Mouse (Mus musculus): Measurements from ENCODE around the gene Pom121.
A peak's percentile ranks its signal among the peaks of the same experiment; 100 is the strongest.

Gene Pom121

DNA sequence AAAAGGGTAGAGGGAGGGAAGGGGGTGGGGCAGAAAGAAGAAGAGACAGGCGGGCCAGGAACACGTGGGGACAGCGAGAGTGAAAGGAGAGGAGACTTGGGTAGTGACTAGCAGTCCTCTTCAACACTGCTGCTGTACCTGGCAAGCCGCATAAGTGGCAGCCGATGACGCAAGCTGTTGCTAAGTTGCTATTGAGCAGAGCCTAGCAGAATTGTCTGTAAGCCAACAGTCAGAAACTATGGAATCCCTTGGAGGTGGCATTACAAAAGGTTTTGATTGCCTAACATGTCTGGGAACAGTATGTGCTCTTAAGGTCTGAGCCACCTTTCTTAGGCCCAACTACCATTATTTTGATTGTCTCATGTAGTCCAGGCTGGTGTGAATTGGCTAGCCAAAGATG is 26.0 kb downstream of the Pom121 start:
- peak; percentile 41 for DNase-seq

DNA sequence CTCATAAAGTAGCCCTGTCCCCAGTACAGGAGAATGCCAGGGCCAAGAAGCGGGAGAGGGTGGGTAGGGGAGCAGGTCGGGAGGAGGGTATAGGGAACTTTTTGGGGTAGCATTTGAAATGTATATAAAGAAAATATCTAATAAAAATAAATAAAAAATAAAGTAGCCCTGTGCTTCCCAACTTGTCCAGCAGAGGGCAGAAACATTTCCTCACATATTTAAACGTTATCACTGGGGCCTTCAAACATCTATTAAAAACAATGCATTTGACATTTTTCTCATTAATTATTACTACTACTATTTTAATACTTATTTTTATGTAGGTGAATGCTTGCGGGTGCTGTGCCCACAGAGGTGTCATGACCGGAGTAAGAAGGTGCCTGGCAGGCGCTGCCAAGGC is 26.5 kb downstream of the Pom121 start:
- DNase-seq, result peak; percentile 50

DNA sequence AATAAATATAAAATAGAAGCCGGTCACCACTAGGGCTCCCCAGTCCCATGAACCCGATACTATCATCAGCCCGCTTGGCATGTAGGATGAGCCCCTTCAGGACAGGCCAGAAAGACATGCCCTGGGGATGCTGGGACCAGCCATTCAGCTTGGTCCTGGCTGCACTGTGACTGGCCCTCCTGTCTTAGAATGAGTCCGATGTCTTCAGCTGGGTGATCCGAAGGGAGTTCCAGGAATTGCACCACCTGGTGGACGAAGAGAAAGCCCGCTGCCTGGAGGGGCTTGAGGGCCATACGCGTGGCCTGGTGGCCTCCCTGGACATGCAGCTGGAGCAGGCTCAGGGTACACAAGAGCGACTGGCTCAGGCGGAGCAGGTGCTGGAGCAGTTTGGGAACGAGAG is 30.8 kb downstream of the Pom121 start:
- DNase-seq, result peak; percentile 19

DNA sequence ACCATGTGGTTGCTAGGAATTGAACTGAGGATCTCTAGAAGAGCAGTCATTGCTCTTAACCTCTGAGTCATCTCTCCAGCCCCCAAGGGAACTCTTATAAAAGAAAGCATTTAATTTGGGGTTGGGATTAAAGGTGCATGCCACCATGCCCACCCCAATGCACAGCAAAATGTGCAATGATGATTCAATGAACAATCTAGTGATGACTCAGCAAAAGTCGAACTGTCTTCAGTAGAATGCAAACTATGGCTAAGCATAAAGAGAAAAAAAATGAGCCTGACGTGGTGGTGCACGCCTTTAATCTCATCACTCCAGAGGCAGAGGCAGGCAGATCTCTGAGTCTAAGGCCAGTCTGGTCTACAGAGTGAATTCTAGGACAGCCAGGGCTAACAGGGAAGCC is 31.8 kb downstream of the Pom121 start:
- no peak for DNase-seq

DNA sequence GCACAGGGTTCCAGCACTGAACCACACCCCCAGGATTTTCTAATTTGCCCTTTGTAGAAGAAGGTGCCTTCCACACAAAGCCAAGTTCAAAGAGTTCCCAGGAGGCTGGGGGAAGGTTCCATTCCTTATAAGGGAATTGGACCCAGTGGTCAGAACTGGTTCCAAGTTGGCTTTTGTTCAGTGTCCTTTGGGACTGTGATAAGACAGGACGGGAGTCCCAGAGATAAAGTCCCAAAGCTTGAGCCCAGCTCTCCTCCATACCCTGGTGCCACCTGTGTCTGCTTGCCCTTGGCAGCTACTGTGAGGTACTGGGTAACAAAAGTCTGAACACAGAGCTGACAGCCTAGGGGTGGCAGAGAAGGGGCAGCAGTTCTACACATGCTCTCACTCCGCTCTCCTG is 34.6 kb downstream of the Pom121 start:
- DNase-seq, result no peak

DNA sequence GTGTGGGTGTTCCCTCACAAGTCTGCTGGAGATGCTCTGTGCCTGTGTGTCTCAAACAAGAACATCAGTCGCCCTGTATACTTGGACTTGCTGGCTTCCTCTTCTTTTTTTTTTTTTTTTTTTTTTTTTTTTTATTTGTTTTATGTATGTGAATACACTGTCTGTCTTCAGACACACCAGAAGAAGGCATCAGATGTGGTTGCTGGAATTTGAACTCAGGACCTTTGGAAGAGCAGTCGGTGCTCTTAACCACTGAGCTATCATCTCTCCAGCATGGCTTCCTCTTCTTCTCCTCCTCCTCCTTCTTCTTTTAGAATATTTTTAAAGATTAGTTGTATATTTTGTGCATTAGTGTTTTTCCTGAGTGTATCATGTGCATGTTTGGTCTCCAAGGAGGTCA is 36.8 kb downstream of the Pom121 start:
- DNase-seq, result peak; percentile 53

DNA sequence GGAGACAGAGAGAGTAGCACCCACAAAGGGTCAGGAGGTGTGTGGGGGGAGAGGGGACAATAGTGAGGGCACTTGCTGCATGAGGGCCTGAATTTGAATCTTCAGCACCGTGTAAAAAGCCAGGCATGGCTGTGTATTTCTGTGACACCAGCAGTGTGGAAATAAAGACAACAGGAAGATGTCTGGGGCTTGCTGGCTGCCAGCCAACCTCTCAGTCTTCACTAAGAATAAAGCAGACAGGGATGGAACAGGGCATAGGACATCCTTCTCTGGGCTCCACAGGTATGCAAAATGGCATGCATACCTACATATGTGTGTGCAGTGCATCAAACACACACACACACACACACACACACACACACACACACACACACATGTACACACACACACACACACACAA is 38.3 kb downstream of the Pom121 start:
- no peak for DNase-seq

DNA sequence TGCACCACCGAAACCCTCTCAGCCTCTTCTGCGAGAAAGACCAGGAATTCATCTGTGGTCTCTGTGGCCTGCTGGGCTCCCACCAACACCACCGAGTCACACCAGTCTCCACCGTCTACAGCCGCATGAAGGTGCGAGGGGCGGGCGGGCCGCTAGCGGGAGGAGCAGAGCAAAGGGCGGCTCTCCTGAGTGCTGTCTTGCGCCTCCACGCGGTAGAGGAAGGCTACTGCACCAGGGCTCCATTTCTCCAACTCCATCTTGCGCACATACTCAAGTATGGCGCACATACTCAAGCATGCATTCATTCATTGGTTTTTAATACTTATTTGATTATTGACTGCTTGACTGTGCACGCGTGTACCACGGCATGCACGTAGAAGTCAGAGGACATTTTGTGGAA is 40.8 kb downstream of the Pom121 start:
- no peak for DNase-seq

DNA sequence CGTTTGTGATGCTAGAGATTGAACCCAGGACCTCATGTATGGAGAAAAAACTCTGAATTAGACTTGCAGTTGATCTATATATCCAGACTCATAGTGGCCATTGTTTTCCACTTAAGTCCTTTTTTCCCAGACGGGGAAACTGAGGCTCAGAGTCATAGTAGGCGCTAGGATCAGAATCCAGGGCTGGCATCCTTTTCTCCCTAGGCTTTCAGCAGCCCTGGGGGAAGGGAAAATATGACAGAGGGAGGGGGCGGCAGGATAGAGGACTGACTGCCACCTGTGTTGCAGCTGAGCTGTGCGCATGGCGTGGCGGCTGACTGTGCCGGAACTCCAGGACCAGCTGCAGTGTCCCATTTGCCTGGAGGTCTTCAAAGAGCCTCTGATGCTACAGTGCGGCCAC is 41.4 kb downstream of the Pom121 start, which contains the start of gene Trim50:
Gene Trim50 (plus strand): TSS at position 301 of the 400 bp plus-strand sequence.
- DNase-seq, result no peak

DNA sequence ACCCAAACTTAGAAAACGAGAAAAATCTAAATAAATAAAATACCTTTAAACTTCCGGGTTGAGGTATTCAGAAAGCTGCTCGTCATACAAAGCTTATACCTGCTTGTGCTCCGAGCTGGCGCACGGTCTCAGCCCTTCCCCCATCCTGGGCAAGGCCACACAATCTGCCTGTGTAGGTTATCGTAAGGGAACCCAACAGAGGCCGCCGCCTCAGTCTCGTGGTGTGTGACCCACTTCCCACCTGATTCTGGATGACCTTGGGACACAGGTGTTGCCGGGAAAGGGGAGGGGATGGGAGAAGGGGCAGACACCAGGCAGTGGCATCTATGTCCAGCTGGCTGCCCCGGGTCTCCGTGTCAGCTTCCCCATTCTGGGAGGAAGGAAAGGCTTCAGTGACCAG is 42.7 kb downstream of the Pom121 start:
- DNase-seq, result no peak

DNA sequence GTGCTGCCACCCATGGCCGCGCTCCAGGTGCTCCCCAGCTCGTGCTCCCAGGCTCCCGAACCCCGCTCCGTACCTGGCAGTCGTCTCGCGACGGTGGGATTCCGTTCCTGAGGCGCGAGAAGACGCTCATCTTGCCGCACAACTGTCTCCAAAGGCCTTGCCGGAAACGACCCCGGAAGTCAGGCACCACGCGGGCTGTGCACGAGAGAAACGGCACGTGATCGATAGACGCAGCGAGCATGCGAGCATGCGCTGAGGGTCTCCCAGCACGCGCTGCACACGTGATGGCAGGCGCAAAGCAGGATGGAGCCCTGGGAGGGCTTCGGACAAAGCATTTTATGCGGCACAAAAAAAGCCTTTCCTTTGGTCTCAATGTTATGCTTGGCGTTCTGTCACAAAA is 44.5 kb downstream of the Pom121 start, which contains the start of gene Fkbp6:
Gene Fkbp6 (minus strand): TSS at position 183 of the 400 bp plus-strand sequence.
- no peak for DNase-seq

DNA sequence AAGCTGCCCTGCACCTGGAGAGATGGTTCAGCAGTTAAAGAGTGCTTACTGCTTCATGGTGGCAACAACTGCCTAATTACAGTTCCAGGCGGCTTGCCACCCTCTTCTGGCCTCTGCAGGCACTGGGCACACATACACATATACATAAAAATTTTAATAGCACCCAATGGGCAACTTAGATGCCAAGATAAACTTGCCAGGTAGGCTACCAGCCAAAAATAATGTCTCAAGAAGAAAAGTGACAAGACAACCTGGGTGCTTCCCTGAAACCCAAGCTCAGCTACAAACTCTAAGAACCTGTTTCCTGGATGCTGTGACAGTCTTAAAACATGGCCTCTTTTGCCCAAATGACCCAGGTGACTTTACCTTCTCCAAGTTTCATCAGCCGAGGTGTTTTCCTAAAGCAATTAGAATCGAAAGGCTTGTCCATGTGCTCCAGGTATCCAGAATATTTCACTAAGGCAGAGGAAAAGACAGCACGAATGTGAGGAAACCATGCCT is 46.8 kb downstream of the Pom121 start:
- DNase-seq, result no peak

DNA sequence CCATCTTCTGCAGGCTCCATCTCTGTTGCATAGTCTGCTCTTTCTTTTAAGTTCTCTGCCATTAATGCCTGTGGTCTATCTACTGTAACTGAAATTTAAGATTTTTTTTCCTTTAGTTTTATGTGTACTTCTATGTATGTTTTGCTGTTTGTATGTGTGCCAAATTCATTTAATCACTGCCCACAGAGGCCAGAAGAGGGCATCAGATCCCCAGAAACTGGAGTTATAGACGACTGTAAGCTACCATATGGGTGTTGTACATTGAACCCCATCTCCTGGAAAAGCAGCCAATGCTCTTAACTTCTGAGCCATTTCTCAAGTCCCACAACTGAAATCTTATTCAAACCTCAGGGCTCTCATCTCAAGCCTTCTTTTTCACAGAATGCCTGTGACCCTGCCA is 47.9 kb downstream of the Pom121 start:
- DNase-seq, result no peak

DNA sequence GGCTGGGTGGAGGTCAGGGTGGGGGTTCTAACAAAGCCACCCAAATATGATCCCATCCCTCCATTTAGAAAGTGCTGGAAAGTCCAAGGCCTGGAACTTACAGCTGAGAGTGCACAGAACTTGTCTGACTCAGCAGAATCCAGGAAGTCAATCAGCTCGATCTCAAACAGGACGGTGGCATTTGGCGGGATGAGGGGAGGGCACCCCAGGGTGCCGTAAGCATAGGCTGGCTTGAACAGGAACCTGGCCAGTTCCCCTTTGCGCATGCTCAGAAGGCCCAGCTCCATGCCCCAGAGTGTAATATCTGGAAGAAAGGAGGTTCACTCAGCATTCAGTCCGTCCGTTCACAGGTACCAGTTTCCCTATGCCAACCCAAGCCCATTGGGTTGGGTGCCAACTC is 48.4 kb downstream of the Pom121 start:
- DNase-seq, result no peak

DNA sequence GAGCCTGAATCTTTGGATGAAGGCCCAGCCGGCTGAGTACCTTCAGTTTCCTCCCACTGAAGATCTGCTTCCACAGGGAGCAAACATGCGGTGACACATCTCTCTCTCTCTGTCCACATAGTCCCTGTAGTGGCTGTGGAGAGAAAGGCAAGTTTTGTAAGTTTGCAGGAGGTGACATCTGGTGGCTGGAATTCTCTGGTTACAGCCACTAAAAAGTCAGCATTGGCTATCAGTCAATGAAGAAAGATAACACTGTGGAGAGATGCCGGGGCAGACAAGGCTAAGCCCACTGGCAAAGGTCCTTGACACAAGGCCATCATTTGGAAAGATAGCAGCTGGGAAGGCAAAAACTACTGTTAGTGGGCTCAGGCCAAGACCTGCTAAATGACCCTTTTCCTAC is 56.8 kb downstream of the Pom121 start:
- no peak for DNase-seq

DNA sequence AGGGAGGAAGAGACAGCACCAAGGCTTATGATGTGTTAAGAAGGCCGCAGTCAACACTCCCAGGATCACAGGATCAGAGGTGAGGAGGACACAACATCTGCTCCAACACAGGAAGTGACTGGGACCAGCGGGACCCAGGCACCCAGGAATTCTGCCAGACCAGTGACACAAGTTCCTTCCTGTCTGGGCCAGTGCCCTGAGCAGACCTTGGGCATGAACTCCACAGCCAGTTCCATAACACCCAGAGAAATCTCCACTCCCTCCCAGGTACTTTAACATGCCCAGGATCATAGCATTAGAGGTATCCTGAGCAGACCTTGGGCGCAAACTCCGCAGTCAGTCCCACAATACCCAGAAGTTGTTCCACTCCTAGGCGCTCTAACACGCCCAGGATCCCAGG is 63.2 kb downstream of the Pom121 start:
- DNase-seq, result peak; percentile 3

DNA sequence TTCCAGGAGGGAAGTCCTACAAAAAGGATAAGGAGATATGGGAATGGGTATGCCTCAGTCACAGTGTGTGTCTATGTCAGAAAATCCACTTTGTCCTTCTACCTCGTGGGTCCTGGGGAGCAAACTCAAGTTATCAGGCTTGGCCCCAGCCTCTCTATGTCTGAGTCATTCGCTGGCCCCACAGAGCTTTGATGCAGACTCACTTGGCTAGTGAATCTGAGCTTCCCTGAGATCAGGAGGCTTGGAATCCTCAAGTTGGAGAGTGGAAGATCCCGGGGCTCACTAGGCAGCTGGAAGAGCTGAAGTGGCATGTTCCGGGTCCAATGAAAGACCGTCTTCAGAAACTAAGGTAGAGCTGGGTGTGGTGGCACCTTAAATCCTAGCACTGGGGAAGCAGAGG is 64.1 kb downstream of the Pom121 start:
- DNase-seq, result no peak

DNA sequence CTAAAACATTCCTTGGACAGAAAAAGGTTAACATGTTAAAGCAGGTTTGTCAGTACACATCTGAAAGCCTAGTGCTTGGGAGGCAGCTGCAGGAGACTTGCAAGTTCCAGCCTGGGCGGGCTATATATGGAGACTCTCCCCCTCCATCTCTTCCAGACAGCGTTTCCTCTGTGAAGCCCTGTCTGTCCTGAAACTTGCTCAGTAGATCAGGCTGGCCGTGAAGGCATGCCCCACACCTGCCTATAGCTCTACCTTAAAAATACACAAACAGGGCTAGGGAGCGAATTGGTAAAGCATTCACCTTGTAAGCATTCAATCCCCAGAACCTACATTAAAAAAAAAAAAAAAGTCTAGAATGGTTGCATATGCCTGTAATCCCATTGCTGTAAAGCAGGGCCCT is 64.9 kb downstream of the Pom121 start:
- no peak for DNase-seq
